Mouse (Mus musculus): Measurements from ENCODE around the gene Adcy5. TPM values are rescaled to one million over a fixed set of nuclear protein-coding genes. Genes with fewer than 3 reads are reported as not detected.

Gene Adcy5
- polyA plus RNA-seq, 1 experiment from 2014 or later = 2.6 TPM

DNA sequence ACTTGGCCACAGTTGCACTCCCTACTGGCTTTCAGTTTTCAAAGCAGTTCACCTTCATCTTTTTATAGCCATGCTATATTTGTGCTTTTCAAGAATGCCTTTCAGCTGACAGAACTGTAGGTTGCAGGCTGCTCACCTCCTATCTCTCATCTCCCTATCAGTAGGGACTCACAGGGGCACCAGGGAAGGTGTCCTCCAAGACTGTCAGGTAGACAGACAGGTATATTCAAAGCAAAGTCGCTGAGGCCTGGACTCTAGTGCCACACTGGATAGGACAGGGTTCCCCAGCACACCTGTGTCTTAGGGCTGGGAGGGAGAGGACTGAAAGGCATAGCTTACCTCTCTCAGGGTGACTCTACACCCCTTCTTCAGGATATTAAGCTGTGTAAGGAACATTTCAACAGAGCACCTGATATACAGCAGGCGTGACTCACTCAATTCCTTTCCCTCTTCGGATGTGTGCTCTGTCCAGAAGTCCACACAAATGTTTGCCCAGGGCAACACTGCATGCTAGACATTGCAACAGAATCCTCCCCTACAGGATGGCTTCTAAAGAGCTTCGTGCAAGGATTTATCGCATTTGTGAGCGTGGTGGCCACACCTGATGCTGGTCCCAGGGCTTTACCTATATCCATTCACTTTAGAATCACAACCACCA, 153.9 kb downstream of the Adcy5 start:
- Histone ChIP-seq H3K4me3 (no peak overlapping the region), H3K4me1 (no peaks in the 10 kb centered on the region), H3K4me2 (replicated peaks) (no peak overlapping the region), H3K27ac (no peak overlapping the region), H3K36me3 (peaks cover 17% of the 10 kb centered on the region), H3K9ac (no peak overlapping the region), H3K9me3 (no peaks in the 10 kb centered on the region), H3K27me3 (no peaks in the 10 kb centered on the region)
- 91% methylated on average over 6 of the region's 6 CpGs for WGBS
- ATAC-seq (ENCODE audit: low FRiP score, low read depth) = no peak

DNA sequence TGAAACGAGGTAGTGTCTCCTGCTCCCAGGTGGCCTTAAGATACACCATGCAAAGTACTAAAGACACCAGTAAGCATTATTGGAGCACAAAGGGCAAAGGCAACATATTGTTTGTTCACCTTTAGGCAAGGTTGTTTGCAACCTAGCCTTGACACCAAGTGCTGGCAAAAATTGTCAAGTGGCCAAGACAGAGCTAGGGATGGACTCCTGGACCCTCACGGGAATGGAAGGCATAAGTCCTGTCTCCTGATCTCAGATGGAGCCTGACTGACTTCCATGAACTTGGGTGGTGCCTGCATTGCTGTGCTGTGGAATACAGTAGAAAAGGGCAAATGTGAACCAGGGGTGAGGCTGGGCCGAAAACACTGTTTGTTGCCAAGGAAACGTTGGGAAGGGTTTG, 155.0 kb downstream of the Adcy5 start:
- Histone ChIP-seq H3K9me3 (no peaks in the 10 kb centered on the region), H3K36me3 (peaks cover 12% of the 10 kb centered on the region), H3K9ac (no peak overlapping the region), H3K27ac (no peak overlapping the region), H3K4me1 (no peaks in the 10 kb centered on the region), H3K4me2 (replicated peaks) (no peak overlapping the region), H3K4me3 (no peak overlapping the region), H3K27me3 (no peaks in the 10 kb centered on the region)
- no peak for ATAC-seq (ENCODE audit: low FRiP score, low read depth)
- 84% methylated on average over 4 of the region's 4 CpGs for WGBS

DNA sequence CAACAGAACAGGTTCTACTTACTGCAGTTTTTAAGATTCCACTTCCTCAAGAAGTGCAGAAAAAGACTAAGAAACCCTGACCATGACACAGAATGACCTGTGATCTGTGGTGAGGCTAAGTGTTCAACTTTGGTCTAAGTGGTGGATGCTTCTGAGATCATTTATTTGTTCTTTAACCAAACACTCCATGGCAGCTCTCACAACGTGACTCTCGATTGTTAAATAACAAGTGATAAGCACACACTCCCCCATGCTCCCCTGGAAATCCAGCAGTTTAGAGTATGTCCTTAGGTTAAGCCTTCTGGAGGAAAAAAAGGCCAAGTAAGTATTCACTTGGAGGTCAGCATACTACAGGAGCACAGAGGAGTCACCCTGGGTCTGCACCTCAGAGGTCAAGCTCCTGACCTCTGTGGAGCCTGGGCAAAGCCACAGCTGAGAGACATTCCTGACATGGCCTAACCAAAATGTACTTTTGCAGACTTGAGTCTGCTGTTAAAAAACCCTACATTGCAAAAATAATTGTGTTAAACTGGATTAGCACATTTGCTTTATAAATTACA, 156.0 kb downstream of the Adcy5 start:
- Histone ChIP-seq H3K27ac (no peak overlapping the region), H3K4me2 (replicated peaks) (no peak overlapping the region), H3K27me3 (no peaks in the 10 kb centered on the region), H3K4me3 (no peak overlapping the region), H3K9ac (no peak overlapping the region), H3K4me1 (no peaks in the 10 kb centered on the region), H3K36me3 (peaks cover 9% of the 10 kb centered on the region), H3K9me3 (no peaks in the 10 kb centered on the region)
- 52% methylated on average over 2 of the region's 2 CpGs for WGBS
- ATAC-seq (ENCODE audit: low FRiP score, low read depth) = no peak

DNA sequence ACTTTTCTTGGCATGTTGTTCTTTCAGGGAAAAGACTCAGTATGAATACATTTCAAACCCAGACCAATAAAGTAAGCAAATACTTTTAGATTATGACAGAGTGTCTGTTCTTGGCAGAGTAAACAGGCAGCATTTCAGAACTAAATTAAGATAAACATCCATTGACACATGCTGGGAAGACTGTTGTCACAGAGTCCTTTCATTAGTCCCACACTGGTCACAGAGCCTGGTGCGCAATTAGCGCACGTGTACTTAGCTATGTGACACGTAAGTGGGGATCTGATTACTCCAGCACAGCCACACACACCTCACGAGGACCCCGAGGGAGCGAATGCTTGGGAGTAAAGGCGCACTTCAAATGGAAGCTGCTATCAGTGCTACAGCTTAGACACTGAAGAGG, 156.9 kb downstream of the Adcy5 start:
- 58% methylated on average over 8 of the region's 8 CpGs for WGBS

DNA sequence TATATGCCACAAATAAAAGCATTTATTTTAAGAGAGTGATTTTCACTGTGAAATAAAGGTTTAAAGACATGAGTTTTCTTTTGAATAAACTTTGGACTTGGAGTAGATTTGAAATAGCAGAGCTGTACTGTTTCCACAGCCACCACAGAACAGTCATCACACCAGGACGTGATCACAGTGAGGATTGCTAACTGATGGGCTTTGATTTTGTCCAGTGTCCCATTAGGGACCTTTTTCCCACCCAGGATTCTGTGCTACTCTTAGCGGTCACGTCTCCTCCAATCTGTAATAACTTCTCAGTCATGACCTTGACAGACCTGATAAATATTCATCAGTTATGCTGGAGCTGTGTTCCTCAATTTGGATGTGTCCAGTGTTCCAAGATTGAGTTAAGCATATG, 160.8 kb downstream of the Adcy5 start:
- 81% methylated on average over 3 of the region's 3 CpGs for WGBS
- Histone ChIP-seq H3K4me2 (replicated peaks) (no peak overlapping the region), H3K27ac (no peak overlapping the region)

More for the DNA sequence above, 156.9 kb downstream of the Adcy5 start:
- Histone ChIP-seq H3K9ac (no peak overlapping the region), H3K27ac (no peak overlapping the region), H3K4me3 (no peak overlapping the region), H3K9me3 (no peaks in the 10 kb centered on the region), H3K4me2 (replicated peaks) (no peak overlapping the region), H3K27me3 (no peaks in the 10 kb centered on the region), H3K4me1 (no peaks in the 10 kb centered on the region), H3K36me3 (peaks cover 9% of the 10 kb centered on the region)
- ATAC-seq (ENCODE audit: low FRiP score, low read depth) = no peak

DNA sequence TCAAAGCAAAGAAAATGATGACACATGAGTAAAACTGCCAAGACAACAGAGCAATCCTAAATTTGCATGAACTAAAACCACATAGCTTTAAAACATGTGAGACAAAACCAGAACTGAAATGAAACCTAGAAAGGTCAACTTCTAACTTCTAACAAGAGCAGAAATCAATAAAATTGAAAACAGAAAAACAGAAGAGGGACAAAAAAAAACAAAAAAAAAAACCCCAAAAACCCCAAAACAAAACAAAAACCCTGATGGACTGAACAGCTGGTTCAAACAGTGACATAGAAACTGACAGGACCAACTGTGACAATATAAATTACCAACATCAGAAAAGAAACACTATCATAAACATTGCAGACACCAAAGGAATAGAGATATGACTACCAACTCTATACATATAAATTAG, 162.2 kb downstream of the Adcy5 start:
- Histone ChIP-seq H3K9ac (no peak overlapping the region), H3K36me3 (peaks cover 13% of the 10 kb centered on the region), H3K9me3 (no peaks in the 10 kb centered on the region), H3K4me3 (no peak overlapping the region), H3K4me1 (no peaks in the 10 kb centered on the region), H3K27me3 (no peaks in the 10 kb centered on the region), H3K4me2 (replicated peaks) (no peak overlapping the region), H3K27ac (no peak overlapping the region)
- no peak for ATAC-seq (ENCODE audit: low FRiP score, low read depth)

More for the DNA sequence above, 160.8 kb downstream of the Adcy5 start:
- Histone ChIP-seq H3K27me3 (no peaks in the 10 kb centered on the region), H3K36me3 (peaks cover 13% of the 10 kb centered on the region), H3K9me3 (no peaks in the 10 kb centered on the region), H3K9ac (no peak overlapping the region), H3K4me1 (no peaks in the 10 kb centered on the region), H3K4me3 (no peak overlapping the region)
- no peak for ATAC-seq (ENCODE audit: low FRiP score, low read depth)

DNA sequence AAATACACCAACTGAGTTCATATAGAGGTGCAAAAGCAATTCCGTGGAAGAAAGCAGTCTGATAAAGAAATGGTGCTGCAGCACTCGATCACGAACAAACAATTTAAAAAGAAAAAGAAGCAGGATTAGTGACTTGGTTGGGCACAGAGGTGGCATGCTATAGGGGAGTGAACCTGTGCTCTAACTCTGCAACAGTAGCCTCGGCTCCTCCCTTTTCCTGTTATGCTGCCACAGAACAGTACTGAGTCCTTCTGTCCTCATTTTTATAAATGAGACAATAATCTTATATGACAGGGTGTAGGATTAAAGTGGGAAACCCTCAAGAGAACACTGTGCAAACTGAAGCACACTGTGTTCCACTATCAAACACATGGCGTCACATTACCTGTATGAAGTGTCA, 162.8 kb downstream of the Adcy5 start:
- H3K4me1 ChIP-seq = no peaks in the 10 kb centered on the region
- H3K27me3 ChIP-seq = no peaks in the 10 kb centered on the region
- H3K36me3 ChIP-seq = peaks cover 13% of the 10 kb centered on the region
- H3K9me3 ChIP-seq = no peaks in the 10 kb centered on the region
- H3K4me3 ChIP-seq = no peak overlapping the region
- H3K9ac ChIP-seq = no peak overlapping the region
- H3K27ac ChIP-seq = no peak overlapping the region
- ATAC-seq (ENCODE audit: low FRiP score, low read depth) = no peak
- H3K4me2 ChIP-seq (replicated peaks) = no peak overlapping the region
- WGBS = 84% methylated on average over 5 of the region's 5 CpGs

DNA sequence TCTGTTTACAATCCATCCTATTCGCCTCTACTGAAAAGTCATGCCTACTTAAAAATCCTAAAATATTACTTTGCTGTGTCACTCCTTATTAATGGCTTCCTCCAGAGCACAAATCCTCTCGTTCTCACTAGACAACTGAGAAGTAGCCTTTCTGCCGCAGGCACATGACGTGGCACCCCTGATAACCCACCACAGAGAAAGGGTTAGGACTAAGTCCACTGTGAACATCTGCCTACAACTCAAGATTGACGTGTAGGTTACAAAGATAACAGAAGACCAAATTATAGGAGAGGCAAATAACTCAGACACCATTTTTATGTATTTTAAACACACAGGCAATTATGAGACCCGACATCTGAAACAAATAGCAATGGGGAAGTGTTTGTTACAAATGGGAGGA, 163.7 kb downstream of the Adcy5 start:
- Histone ChIP-seq H3K36me3 (peaks cover 9% of the 10 kb centered on the region), H3K4me1 (no peaks in the 10 kb centered on the region), H3K27me3 (no peaks in the 10 kb centered on the region), H3K27ac (no peak overlapping the region), H3K9ac (no peak overlapping the region), H3K4me3 (no peak overlapping the region), H3K4me2 (replicated peaks) (no peak overlapping the region), H3K9me3 (no peaks in the 10 kb centered on the region)
- WGBS = 73% methylated on average over 6 of the region's 6 CpGs
- ATAC-seq (ENCODE audit: low FRiP score, low read depth) = no peak

DNA sequence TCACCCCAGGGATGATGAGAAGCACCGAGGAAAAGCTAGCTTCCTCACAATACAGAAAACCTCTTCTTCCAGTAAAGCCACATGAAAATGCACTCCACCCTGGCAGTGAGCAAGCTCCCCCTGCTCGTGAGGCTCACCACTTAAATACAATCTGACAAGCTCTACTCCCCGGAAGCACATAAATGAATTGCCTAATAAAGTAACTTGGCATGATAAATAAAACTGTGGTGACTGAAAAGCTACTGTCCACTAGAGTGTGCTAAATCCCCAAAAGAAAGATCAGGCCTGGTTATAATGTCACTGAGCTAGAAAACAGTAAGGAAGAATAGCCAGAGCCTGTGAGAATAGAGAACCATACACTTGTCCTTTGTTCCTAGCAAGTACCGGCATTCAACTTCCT, 164.7 kb downstream of the Adcy5 start:
- Histone ChIP-seq H3K27me3 (no peaks in the 10 kb centered on the region), H3K36me3 (peaks cover 4% of the 10 kb centered on the region; the same call in 1 of the 2 replicates), H3K9me3 (no peaks in the 10 kb centered on the region), H3K4me3 (no peak overlapping the region), H3K9ac (no peak overlapping the region), H3K27ac (no peak overlapping the region), H3K4me1 (no peaks in the 10 kb centered on the region), H3K4me2 (replicated peaks) (no peak overlapping the region)
- 42% methylated on average over 4 of the region's 4 CpGs for WGBS
- ATAC-seq (ENCODE audit: low FRiP score, low read depth) = no peak

DNA sequence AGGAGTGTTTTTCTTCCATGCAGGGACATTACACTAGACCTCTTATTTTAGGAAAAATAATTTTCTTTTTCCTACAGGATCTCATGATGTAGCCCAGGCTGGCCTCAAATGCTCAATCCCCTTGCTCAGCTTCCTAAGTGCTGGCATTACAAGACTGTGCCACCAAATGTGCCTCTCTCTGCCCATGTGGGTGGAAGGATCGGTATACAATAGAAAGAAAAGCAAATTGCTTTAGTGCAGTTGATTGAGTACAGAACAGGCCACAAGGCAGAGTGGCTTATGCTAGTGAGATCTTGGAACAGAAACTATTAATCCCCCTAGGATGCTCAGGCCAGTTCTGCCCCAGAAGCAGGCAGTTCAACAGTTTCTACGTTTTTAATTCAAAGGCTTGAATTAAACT, 165.1 kb downstream of the Adcy5 start:
- H3K36me3 ChIP-seq = peaks cover 4% of the 10 kb centered on the region; the same call in 1 of the 2 replicates
- 85% methylated on average over 2 of the region's 2 CpGs for whole genome bisulfite sequencing
- no peak overlapping the region for H3K9ac ChIP-seq
- no peak for ATAC-seq (ENCODE audit: low FRiP score, low read depth)
- no peak overlapping the region for H3K4me3 ChIP-seq
- no peaks in the 10 kb centered on the region for H3K27me3 ChIP-seq
- H3K9me3 ChIP-seq = no peaks in the 10 kb centered on the region
- H3K4me1 ChIP-seq = no peaks in the 10 kb centered on the region
- H3K4me2 ChIP-seq (replicated peaks) = no peak overlapping the region
- no peak overlapping the region for H3K27ac ChIP-seq

DNA sequence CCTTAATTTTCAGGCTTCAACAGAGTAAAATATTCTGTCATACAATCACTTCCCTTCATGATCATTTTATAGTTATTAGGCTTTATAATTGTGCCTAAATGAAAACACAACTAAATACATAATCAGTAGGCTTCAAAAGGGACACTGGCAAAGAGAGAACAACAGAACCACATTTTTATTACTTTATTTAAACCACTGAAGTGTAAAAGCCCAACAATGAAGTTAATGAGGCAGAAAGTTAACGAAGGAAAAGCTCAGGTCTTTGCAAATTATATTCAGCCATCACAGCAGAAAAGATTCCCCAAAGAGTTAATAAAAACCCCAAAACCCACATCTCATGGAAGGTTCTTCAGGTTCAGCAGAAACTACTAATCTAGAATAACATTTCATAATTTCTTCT, 175.8 kb downstream of the Adcy5 start:
- H3K9ac ChIP-seq = no peak overlapping the region
- H3K27me3 ChIP-seq = no peaks in the 10 kb centered on the region
- H3K36me3 ChIP-seq = peaks cover 15% of the 10 kb centered on the region
- no peaks in the 10 kb centered on the region for H3K9me3 ChIP-seq
- no peak overlapping the region for H3K4me2 ChIP-seq (replicated peaks)
- 84% methylated on average over 1 of the region's 1 CpGs for WGBS
- H3K4me3 ChIP-seq = no peak overlapping the region
- no peak for ATAC-seq (ENCODE audit: low FRiP score, low read depth)
- no peak overlapping the region for H3K27ac ChIP-seq
- no peaks in the 10 kb centered on the region for H3K4me1 ChIP-seq
